Mouse (Mus musculus) ES-Bruce4 (cell line): ENCODE results near the gene 2300009A05Rik.

Experiments used
- CTCF ChIP-seq: IDR thresholded peaks from one replicate; pipeline ENCODE4 v1.8.1; 2011; ENCODE audit warnings: low read depth, low read length
- EP300 ChIP-seq: IDR thresholded peaks from 2 replicates; pipeline ENCODE4 v1.6.1; 2011; ENCODE audit warnings: low read depth, low read length; ENCODE audit not compliant: insufficient read depth
- POLR2A ChIP-seq: IDR thresholded peaks from one replicate; pipeline ENCODE4 v1.8.1; 2011; ENCODE audit warnings: low read length; ENCODE audit not compliant: insufficient read depth

GRCm38 (mm10) chr9:63399463-63399815 is 393 bp upstream of the 2300009A05Rik start:
- TF ChIP-seq POLR2A (no peak), CTCF (no peak), EP300 (no peak)
